Mouse (Mus musculus) heart, postnatal 4 days (tissue): ENCODE data around the gene Hoxc9. TPM values are rescaled to one million over a fixed set of nuclear protein-coding genes. Genes with fewer than 3 reads are reported as not detected.
A peak's percentile ranks its signal among the peaks of the same experiment; 100 is the strongest.

Experiments
- DNase-seq: peaks from one replicate; pipeline ENCODE4 v3.0.0; 2021
- total RNA-seq, 2 experiments: library from RNA; stranded (reverse); gene quantifications; 2 replicates each; pipeline ENCODE4 v1.2.3; 2021

Hoxc9 gene
- total RNA-seq, 2 experiments from 2014 or later = not detected

DNA sequence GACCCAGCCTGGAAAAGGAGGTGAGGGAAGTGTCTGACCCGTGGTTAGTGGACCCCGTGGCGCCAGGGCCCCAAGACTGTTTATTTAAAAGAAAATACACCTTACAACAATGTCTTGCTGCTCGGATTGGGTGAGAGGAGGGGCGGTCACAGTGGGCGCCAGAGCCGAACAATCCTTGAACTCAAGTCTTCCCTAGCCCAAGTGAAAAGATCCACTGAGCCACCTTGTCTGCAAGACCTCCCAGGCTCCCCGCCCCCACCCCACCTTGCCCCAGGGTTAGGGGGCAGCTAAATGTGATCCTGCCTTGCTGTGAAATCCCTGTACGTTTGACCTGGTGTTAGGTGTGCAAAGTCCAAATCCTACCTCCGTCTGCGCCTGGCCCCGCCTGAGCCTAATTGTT lies 19.3 kb upstream of the Hoxc9 start:
- no peak for DNase-seq

DNA sequence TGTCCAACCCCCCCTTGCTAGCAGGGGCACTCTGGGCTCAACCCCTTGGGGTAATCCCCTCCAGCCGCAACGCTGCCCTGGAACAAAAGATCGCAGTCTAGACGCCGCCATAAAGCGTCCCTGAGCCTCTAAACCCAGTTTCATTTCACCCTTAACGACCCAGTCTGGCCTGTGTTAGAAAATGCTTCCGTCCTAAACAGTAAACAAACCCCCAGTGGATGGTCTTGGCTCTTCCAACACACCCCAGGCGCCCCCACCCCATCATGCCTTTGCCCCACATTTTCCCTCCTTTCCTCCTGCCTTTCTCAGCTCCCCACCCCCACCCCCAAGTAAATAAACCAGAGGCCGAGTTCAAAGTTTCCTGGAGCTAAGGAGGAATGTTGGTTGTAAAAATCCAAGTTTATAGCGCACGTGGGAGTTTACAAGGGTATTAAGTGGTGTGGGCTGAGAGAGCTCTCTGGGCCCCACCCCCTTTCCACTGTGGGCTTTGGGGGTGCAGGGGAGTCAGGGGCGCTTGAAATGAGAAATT lies 16.5 kb upstream of the Hoxc9 start:
- no peak for DNase-seq

DNA sequence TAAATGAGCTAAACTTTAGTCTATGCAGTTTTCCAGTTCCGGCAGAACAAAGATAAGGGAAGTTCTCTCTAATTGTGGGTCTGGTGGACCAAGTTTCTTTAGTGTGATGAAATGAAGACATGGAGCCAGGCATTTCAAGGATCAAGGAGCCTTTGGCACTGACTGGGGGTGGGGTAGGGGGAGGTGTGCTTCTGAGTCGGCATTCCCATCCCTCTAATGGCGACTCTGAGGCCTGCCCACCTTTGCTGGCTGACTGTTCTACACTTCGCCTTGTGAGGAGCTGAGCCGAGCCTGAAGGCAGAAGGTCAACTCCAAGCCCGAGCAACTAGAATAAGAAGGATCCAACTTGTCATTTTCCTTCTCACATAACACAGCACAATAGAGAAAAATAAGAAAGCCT lies 14.5 kb upstream of the Hoxc9 start:
- no peak for DNase-seq

DNA sequence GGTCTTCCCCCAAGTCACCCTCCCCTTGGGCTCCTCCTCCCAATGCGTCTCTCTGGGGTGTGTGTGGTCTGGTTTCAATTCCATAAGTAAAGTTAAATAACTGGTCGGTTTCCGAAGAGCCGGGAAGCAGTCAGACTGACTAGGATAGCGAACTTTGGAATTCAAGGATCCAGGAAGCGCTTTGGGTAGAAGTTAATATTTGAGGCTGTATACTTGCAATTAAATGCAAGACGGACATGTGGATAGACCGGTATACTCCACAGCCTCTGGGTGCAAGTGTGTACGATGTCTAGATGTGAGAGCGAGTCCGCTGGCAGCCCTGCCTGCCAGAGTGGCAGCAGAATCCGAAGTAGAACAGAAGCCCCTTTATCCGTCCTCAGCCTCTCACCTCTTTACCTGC lies 13.7 kb upstream of the Hoxc9 start:
- no peak for DNase-seq

DNA sequence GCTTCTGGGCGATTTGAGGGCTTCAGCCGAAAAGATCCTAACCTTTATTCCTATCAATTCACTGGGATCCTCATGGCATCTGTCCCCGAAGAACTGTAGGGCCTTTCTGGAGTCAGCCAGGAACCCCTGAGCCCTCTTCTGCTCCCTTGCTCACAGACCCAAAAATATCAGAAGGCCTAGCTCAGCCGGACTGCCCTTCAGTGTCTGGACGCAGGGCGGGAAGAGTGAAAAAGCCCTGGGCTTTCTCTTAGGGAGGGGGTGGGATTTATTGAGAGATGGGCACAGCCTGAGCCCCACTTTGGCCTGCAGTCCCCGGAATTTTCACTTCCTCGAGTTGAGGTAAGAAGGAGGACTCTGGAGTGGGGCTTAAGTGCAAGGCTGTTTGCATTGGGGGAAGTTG lies 13.0 kb upstream of the Hoxc9 start:
- no peak for DNase-seq

DNA sequence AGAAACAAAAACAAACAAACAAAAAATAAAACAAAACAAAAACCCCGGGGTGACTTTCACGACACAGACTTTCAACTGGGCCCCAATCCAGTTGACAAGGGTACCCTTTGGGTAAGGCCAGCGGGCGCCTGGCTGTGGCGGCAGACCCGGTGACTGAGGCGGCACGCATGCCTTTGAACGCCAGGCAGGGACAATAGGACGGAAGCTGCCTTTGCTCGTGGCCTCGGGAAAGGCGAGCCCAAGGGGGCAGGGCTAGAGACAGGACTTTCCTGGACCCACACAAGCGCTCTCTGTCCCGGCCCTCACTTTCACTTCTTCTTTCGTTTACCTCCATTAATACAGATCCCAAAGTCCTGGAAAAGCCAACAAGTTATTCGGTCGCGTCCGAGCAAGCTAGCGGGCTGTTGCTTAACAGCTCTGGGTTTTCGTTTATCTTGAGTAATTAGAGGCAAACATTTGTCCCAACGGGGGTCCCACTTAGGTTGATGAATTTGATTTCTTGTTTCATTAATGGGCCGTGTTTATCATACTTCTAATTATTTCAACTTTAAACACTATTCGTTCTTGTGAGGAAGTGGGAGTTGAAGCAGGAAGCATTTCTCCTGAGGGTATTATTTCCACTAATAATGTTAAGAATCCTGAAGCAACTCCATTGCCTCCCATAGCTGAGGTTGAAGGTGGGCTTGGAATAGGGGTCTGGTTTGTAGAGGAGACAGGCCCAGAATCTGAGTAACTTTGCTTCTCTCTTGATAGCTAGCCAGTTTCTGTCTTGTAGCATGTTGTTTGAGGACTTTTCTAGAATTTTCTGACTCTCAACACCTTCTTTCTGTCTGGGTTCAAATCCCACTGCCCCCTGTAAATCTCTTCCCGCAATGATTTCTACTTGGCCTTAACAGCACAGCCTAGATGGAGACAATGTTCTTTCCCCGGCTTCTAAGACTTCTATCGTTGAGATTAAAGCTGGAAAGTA lies 12.3 kb upstream of the Hoxc9 start:
- no peak for DNase-seq

DNA sequence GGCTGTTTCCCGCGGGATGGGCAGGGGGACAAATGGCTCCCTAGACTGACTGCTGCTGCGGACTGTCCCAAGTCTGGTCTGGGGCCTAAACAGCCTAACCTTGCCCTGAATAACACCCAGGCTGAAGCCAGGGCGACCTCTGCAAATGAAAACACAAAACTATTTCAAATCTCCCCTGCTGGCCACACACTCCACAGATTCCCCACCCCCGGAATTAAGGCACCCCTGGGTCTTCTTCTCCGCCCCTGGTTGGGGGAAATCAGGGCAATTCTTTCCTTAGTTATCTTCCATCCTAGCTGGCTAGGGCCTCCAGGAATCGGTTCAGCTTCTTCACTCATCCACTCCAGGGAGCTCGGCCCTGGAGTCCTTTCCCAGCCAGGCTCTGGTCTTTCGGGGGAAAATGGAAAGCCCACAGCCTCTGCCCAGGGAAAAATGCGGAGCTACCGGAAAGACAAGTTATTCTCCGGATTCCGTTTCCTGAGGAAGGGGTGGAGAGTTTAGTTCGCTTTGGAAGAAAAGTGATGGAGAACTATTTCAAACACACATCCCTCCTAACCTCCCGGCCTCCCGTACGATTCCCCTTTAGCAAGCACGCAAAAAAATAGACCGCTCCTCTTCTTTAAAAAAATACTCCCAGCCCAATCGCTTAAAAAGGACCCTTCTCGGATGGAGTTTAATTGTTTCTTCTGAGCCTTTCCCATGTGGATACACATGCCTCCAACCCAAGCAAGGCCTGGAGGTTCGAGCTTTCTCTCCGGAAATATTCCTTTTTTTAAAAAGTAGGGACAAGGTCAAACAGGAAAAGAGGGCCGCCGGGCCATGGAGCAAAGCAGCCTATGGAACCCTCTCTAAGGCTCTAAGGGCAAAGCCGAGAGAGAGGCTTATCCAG lies 11.0 kb upstream of the Hoxc9 start:
- DNase-seq = no peak

DNA sequence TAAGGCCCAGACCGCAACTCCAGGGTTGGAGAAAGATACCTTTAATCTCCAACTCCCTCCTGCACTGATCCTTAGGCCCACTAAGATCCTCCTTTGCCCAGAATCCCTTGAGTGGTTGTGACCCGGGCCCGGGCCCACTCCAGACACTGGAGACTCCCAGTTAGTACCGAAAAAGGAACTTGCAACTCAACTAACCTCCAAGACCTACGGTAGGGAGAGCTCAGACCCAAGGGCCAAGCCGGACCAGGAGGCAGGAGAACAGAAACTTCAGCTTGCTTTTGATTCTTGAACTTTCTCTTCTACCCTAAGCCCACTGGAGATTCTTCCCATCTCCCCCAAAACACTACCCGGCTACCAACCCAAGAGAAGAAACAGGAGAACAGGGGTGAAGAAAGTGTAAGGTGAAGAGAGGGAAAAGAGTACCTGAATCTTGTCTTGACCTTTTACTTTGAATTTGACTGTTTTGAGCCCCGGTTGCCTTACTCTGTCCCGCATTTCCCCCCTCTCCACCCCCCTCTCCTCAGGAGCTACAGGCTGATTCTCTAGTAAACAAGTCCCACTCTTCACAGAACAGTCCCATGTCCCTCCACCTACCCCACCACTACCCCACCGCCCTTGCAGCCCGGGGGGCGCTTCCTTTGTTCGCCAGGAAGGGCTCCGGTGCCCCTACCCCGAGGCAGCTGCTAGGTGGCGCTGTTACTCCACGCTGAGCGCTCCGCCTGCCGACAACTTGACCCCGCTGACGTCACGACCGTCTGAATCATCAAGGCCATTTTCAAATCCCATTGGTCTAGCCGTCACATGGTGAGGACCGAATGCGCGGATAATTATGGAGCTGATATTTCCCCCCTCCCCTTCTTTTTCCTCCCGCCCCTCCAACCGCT lies 10.1 kb upstream of the Hoxc9 start:
- peak; percentile 81 for DNase-seq

DNA sequence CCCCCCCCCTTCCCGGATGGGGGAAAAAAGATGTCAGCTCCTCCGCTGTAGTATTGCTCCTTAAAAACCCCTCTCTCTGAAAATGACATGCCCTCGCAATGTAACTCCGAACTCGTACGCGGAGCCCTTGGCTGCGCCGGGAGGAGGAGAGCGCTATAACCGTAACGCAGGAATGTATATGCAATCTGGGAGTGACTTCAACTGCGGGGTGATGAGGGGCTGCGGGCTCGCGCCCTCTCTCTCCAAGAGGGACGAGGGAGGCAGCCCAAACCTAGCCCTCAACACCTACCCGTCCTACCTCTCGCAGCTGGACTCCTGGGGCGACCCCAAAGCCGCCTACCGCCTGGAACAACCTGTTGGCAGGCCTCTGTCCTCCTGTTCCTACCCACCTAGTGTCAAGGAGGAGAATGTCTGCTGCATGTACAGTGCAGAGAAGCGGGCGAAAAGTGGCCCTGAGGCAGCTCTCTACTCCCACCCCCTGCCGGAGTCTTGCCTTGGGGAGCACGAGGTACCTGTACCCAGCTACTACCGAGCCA lies 9.4 kb upstream of the Hoxc9 start, which contains the start of gene Hoxc10:
Gene Hoxc10, plus strand, starts transcription at position 21 of the 536 bp plus-strand sequence.
- no peak for DNase-seq

DNA sequence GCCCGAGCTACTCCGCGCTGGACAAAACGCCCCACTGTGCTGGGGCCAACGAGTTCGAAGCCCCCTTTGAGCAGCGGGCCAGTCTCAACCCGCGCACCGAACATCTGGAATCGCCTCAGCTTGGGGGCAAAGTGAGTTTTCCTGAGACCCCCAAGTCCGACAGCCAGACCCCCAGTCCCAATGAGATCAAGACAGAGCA lies 9.0 kb upstream of the Hoxc9 start, which contains the start of gene Hoxc5:
Gene Hoxc5, plus strand, starts transcription at position 132 of the 199 bp plus-strand sequence.
- no peak for DNase-seq

DNA sequence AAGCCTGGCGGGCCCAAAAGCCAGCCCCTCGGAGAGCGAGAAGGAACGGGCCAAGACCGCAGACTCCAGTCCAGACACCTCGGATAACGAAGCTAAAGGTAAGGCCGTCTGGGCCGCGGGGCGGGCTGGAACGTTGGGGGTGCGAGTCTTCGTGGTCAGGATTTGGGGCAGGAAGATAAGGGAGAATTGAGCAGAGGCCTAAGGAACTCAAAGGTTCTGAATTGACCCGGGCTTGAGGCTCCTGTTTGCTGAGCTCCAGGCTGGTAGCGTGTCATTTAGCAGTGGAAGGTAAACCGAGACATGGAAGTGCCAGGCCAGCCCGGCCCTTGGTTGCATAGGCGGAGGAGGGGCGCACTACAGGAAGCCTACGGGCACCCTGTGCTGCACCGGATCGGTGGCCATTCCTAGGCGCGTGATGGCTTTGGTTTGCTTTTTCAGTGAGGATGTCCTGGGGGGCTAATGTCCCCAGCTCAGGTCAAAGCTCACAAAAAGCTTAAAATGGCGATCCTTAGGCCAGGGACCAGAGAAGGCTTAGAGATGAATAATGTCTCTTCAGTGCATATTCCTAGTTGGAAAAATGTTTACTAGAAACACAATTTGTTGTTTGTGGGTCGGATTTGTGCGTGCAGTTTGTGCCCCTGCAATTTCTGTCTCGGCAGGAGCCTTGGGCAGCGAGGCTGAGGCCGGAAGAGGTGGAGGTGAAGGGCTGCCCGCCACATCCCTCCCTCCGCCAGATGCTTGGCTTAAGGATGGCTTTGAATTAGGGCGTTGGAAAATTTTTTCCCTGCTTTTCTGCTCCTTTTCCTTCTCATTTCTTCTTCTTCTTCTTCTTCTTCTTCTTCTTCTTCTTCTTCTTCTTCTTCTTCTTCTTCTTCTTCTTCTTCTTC lies 8.5 kb upstream of the Hoxc9 start:
- DNase-seq = no peak

DNA sequence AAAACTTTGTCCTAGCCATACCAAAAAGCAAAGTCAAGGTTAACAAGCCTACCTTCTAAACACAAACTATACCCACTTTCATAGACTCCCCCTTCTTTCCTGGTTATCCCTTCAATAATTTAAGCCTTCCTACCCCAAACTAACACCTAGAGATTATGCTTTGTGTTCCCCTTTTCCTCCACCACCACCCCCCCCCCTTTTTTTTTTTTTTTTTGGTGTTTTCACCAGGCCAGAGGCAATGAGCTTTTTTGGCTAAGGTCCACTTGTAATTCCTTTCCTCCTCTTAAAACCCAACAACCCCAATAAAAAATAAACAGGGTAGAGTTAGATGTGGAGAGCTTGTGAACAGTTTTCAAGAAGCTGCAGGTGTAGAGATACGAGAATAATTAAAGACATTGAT lies 6.9 kb upstream of the Hoxc9 start:
- no peak for DNase-seq

DNA sequence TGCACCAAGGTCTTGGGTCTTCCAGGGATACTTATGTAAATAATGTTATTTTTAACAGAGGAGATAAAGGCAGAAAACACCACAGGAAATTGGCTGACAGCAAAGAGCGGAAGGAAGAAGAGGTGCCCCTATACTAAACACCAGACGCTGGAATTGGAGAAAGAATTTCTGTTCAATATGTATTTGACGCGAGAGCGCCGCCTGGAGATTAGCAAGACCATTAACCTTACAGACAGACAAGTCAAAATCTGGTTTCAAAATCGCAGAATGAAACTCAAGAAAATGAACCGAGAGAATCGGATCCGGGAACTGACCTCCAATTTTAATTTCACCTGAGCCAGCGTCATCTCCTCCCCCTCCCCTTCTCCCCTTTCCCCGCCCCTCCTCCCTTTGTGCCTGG lies 5.5 kb upstream of the Hoxc9 start:
- no peak for DNase-seq

DNA sequence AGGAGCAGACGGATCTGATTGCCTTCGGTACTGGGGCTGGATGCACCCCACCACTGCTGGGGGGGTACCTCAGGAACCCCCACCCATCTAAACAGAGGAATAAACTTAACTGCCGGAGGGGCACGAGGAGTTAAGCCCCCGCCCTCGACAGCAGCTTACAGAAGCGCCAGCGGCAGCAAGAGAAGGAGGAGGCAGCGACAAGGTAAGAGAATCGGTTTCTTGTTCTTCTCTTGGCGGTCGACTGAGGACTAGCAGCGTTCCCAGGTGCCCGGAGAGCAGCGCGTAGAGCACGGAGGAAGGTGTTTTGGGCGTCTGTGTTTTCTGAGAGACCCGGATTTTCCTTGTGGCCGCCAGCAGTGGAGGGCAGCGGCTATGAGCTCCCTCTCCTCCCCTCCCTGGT lies 4.0 kb upstream of the Hoxc9 start:
- no peak for DNase-seq

DNA sequence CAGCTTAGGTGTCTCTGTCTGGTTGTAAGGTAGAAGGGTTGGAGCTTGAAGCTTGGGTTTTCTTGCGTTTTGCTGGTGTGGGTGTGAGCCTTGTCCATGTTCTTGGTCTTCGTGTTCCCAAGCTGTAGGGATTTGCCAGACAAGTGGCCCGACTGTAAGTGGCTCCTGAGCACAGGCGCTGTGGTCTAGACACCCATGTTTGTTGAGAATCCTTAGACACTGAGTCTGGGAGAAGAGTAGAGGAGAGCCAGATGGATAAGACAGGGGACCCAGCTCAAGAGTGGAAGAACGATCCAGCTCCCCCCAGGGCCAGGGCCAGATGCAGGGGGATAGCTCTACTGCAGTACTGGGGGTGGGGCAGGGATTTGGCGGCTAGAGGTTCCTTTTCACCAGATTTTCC lies 3.5 kb upstream of the Hoxc9 start:
- no peak for DNase-seq

DNA sequence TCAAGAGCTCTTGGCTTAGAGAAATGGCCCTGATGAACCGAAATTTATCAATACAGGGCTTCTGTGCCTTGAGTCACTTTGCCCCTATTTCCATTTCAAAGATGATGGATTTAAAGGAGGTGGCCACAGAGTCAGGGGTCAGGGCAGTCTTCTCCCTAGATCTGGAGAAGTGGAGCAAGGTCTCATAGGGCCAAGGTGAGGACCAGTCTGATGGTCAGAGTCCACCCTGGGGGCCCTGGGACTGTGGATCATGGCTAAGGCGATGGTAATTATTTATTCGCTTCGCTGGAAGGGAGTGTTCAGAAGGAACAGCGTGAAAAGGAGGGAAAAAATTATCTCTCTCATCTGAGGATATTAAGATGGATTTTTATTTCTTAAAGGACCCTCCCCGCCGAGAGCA lies 1.2 kb upstream of the Hoxc9 start:
- no peak for DNase-seq

DNA sequence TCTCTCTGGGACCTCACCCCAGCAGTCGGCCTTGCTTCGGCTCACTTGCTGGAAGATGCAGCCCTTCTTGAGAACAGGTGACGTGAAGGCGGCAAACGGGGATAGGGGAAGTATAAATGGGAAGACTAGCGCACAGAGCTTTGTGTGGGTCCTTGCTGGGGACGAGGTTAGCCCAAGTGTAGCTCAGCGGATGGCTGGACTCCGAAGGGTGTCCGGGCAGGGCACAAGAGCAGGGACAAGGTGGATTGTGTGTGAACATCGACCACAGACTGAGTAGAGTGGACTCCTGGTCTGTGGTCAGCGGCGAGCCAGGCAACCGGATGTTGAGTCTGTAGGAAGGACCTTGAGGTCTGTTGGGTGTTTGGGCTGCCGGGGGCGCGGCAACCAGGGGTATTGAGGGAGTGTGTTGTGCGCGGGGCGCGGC lies 539 bp upstream of the Hoxc9 start:
- no peak for DNase-seq

DNA sequence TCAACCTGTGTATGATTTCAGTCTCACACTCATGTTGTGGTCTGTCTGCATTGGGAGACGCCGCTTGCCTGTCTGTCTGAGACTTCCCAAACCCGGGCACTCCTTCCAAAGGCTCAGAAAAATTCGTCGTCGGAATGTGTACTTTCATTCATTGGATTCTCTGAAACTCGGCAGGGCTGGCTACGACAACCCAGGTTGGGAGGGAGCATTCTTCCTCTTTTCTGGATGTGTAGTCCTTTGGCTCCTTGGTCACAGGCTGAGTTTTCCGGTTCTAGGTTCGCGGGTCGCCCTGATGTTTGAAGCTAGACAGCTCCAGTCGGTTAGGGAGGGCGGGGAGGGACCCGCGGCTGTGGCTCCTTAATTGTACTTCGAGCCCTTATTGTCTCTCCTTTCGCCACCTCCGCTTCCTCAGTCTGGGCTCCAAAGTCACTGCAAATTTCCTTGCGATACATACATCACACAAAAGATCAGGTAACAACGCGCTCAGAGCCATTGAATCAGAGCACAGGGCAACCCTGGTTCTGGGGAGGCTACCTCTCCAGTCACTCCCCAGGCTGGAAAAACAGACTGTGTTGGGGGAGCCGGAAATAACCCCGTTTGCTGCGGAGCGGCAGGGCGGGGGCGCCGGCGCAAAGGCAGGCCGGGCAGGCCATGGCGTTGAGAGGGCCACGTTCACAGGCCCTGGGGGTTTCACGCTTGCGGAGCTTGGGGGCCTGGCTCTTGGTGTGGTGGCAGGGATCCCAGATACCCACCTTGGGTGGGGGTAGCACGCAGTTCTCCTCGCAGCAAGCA lies 588 bp downstream of the Hoxc9 start:
- no peak for DNase-seq

DNA sequence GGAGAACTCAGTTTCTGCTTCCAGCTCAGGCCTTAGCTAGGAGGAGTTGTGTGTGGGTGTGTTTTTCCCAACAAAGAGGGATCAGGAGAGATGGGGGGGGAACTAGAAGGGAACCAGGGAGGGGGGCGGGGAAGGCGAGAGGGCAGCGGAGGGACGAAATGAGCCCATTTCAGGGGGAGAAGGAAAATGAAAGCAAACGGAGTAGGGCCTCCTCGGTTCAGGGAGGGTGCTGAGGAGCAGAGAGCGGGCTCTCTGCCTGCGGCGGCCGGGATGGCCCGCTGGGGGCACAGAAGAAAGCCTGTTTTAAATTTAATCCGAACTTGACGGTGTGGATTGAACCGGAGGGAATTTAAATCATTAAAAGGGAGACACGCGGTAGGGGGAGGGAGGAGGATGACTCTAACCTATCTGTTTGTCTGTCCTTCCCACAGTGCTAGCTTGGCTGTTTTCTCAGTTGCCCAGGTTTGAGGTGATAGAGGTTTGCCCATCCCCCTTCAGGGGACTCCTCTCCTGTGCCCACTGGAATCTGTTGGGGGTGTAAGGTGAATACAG lies 1.3 kb downstream of the Hoxc9 start:
- no peak for DNase-seq
